Mouse (Mus musculus) testis, adult 2 months (tissue): ENCODE data around the gene Atp7b.

Source experiments
- CTCF ChIP-seq: fragments of 200-500 bp; IDR thresholded peaks from 2 replicates; pipeline ENCODE4 v1.5.1; 2012; ENCODE audit warnings: low read depth, mild to moderate bottlenecking, inconsistent platforms, low read length, moderate library complexity; ENCODE audit not compliant: control insufficient read depth, insufficient read depth, insufficient replicate concordance
- POLR2A ChIP-seq: fragments of 200-500 bp; IDR thresholded peaks from 2 replicates; pipeline ENCODE4 v1.6.1; 2012; ENCODE audit warnings: low read depth, mild to moderate bottlenecking, inconsistent platforms, low read length, moderate library complexity; ENCODE audit not compliant: control insufficient read depth

DNA sequence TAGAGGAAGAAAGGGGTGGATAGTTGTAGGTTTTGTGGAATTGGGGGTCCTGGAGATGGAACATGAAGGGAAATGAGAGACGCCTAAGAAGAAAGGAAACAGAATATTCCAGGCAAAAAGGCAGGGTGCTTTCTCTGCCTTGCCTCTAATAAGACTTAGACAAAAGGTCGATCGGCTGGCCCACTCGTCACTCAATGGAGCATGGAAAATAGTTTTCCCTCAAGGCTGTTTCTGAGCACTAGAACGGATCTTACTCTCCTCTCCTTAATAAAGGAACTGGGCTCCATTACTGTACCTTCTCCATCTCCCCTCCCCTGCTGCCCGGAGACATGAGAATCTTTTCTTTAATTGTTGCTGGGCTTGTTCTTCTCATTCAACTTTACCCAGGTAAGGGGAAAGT is 113.6 kb downstream of the Atp7b start, which contains the start of gene Defb13:
- TF ChIP-seq CTCF (no peak), POLR2A (no peak)
